Mouse (Mus musculus) C2C12 (cell line): ENCODE data around the gene Rad50. TPM values are rescaled to one million over a fixed set of nuclear protein-coding genes. Genes with fewer than 3 reads are reported as not detected.

Experiments used
- H3K27me3 ChIP-seq: one replicate; pipeline ENCODE4 v1.6.1; 2011; ENCODE audit not compliant: control insufficient read depth, insufficient read depth, insufficient read length
- H3K36me3 ChIP-seq: one replicate; pipeline ENCODE4 v1.6.1; 2011; ENCODE audit not compliant: control insufficient read depth, insufficient read depth
- H3K4me3 ChIP-seq: one replicate; pipeline ENCODE4 v1.5.1; 2011; ENCODE audit warnings: mild to moderate bottlenecking, control low read depth; ENCODE audit not compliant: poor library complexity, insufficient read depth, severe bottlenecking
- H3K79me2 ChIP-seq: one replicate; pipeline ENCODE4 v1.6.1; 2011; ENCODE audit not compliant: control insufficient read depth, insufficient read depth
- H3K79me3 ChIP-seq: one replicate; pipeline ENCODE4 v1.6.1; 2011; ENCODE audit warnings: low read depth, control low read depth
- H3ac ChIP-seq: one replicate; pipeline ENCODE3; 2011; ENCODE audit warnings: low read depth; ENCODE audit not compliant: control insufficient read depth, insufficient read length
- CEBPB ChIP-seq: IDR thresholded peaks from one replicate; pipeline ENCODE4 v1.6.1; 2011; ENCODE audit warnings: low read depth, mild to moderate bottlenecking, control low read depth, moderate library complexity
- CTCF ChIP-seq: IDR thresholded peaks from one replicate; pipeline ENCODE4 v1.5.1; 2011; ENCODE audit not compliant: control insufficient read depth, insufficient read depth, insufficient read length
- FOSL1 ChIP-seq: IDR thresholded peaks from one replicate; pipeline ENCODE4 v1.8.0; 2011; ENCODE audit warnings: mild to moderate bottlenecking, low read length; ENCODE audit not compliant: poor library complexity, insufficient read depth, severe bottlenecking
- MAX ChIP-seq: IDR thresholded peaks from one replicate; pipeline ENCODE4 v1.6.1; 2011; ENCODE audit warnings: mild to moderate bottlenecking, control low read depth
- MYOD1 ChIP-seq: IDR thresholded peaks from one replicate; pipeline ENCODE4 v1.6.1; 2011; ENCODE audit warnings: low read depth; ENCODE audit not compliant: control insufficient read depth, insufficient read length
- MYOG ChIP-seq: IDR thresholded peaks from one replicate; pipeline ENCODE4 v1.6.1; 2011; ENCODE audit not compliant: control insufficient read depth, insufficient read length; ENCODE audit errors: extremely low read depth
- USF1 ChIP-seq: IDR thresholded peaks from one replicate; pipeline ENCODE4 v1.6.1; 2011; ENCODE audit warnings: low read depth, mild to moderate bottlenecking, control low read depth, moderate library complexity
- polyA plus RNA-seq: library from polyadenylated mRNA; unstranded; fragments of >200 nt; fragmentation: generic; extraction: Trizol; gene quantifications from one replicate; pipeline ENCODE4 v1.2.1, GENCODE M21; 2012; ENCODE audit warnings: missing spikeins

Gene Rad50
- polyA plus RNA-seq, 1 experiment, result 7.9 TPM

- Histone ChIP-seq H3K79me3 (no peaks in the 10 kb centered on the region), H3K36me3 (peaks cover 68% of the 10 kb centered on the region), H3K4me3 (no peak overlapping the region), H3ac (no peak overlapping the region), H3K79me2 (no peaks in the 10 kb centered on the region), H3K27me3 (no peaks in the 10 kb centered on the region)
- TF ChIP-seq MYOG (no peak), MAX (no peak), CTCF (no peak), USF1 (no peak), MYOD1 (no peak), CEBPB (no peak), FOSL1 (no peak)
Measured at GRCm38 (mm10) chr11:53652427-53652826, 54.7 kb downstream of the Rad50 start.

DNA sequence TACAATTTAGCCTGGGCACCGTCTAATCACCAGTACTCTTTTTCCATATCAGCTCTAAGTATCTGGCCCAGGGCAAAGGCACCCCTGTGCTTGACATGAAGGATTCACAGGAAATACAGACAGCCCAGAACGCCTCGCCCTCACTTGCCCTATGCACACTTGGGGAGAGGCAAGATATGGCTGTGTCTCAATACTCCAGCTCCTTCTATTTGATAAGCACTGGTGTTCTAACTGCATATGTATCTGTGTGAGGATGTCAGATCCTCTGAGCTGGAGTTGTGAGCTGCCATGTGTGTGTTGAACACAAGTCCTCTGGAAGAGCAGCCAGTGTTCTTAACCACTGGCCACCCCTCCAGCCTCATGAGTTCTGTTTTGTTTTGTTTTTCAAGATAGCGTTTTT, 55.7 kb downstream of the Rad50 start:
- Histone ChIP-seq H3K4me3 (no peak overlapping the region), H3K79me3 (no peaks in the 10 kb centered on the region), H3K79me2 (no peaks in the 10 kb centered on the region), H3K36me3 (peaks cover 68% of the 10 kb centered on the region), H3K27me3 (no peaks in the 10 kb centered on the region), H3ac (no peak overlapping the region)
- TF ChIP-seq MYOG (no peak), MYOD1 (no peak), CEBPB (no peak)

DNA sequence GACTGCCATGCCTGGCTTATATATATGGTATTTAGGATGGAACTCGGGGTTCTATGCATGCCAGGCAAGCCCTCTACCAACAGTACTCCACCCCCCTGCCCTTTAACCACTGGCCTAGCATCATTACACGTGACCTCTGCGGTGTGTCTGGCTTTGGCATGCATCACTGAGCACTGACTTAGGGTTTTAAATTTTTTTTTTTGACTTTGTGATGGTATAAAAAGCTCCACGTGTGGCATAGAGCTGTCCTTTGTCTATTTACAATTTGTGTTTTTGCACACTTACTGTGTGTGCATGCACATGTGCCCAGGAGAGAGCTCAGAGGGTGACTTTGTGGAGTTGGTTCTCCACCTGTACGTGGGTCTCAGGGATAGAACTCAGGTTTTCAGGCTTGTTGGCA, 63.1 kb downstream of the Rad50 start:
- Histone ChIP-seq H3K79me2 (no peaks in the 10 kb centered on the region), H3K4me3 (no peak overlapping the region), H3K27me3 (peaks cover 6% of the 10 kb centered on the region), H3K36me3 (peaks cover 6% of the 10 kb centered on the region), H3K79me3 (no peaks in the 10 kb centered on the region), H3ac (no peak overlapping the region)
- no peak for TF ChIP-seq FOSL1
- TF ChIP-seq CEBPB, result no peak
- TF ChIP-seq MAX, result no peak
- TF ChIP-seq MYOG, result no peak
- TF ChIP-seq CTCF, result no peak
- TF ChIP-seq MYOD1, result no peak

DNA sequence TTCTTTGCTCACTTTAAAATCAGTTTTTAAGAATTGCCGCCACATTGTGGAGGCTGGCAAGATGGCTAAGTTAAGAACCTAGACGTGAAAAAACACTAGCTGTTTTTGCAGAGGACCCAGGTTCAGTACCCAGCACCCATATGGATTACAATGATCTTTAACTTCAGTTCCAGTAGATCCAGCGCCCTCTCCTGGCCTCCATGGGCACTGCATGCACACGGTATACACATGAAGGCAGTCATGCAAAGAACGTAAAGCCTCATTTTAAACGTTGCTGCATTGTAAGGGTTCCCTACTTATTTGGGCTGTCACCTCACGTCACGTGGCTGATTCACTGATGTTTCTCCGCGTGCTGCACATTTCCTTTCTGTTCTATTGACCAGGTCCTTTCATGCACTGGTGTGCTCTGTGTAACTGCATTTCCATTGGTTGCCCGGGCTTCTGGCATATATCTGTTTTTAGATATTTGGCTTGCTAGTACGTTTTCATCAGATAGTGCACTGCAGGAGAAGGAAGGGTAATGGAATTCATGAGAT, 64.3 kb downstream of the Rad50 start:
- Histone ChIP-seq H3K79me2 (no peaks in the 10 kb centered on the region), H3ac (no peak overlapping the region), H3K36me3 (no peaks in the 10 kb centered on the region), H3K4me3 (no peak overlapping the region), H3K79me3 (no peaks in the 10 kb centered on the region), H3K27me3 (peaks cover 6% of the 10 kb centered on the region)
- no peak for TF ChIP-seq USF1

- no peaks in the 10 kb centered on the region for H3K79me2 ChIP-seq
- no peaks in the 10 kb centered on the region for H3K36me3 ChIP-seq
- H3K4me3 ChIP-seq, result no peak overlapping the region
- H3ac ChIP-seq, result no peak overlapping the region
- TF ChIP-seq MYOD1 (no peak), CTCF (no peak), MYOG (no peak), FOSL1 (no peak), CEBPB (no peak), USF1 (no peak), MAX (no peak)
- H3K27me3 ChIP-seq, result peaks cover 11% of the 10 kb centered on the region
- no peaks in the 10 kb centered on the region for H3K79me3 ChIP-seq
Measured at GRCm38 (mm10) chr11:53637803-53638260, 69.3 kb downstream of the Rad50 start.

DNA sequence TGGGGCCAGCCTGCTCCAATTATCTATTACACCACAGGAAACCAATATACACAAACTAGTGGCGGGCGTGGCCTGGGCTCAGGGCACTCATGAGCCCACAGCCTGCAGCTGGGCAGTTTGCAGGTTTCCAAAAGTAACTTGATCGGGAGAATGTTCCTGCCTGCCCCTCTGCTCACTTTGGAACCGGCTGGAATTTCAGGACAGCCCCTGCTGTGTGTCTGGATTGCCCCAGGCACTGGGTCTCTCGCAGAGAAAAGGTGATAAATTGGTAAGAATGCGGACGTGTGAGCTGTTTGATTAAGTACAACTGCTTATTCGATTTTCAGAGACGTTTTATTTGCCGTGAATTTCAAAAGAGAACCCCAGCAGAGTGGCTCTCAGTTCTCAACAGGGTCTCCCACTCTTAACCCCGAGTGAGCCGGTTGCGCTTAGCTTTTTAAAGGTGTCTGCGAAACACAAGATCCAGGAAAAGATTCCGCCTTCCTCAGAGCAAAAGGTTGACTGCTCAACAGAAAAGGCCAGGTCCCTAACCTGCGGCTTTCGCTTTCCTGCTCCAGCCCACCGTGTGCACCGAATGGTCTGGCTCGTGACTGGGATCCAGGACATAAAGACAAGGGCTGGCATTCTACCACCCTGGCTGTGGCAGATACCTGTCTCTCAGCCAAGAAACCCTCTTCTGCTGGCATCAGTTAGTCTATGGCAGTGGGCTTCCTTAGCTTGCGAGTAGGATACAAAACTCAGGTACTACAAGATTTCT, 69.9 kb downstream of the Rad50 start:
- Histone ChIP-seq H3ac (no peak overlapping the region), H3K27me3 (peaks cover 11% of the 10 kb centered on the region), H3K79me3 (no peaks in the 10 kb centered on the region), H3K36me3 (no peaks in the 10 kb centered on the region), H3K79me2 (no peaks in the 10 kb centered on the region), H3K4me3 (no peak overlapping the region)
- TF ChIP-seq CEBPB (no peak), USF1 (no peak), FOSL1 (no peak), MAX (no peak), MYOG (no peak), CTCF (no peak), MYOD1 (no peak)
